Mouse (Mus musculus) retina, embryonic 14.5 days (tissue): Measurements from ENCODE around the gene 2210016L21Rik.

ENCODE experiments used
- DNase-seq: peaks from one replicate; pipeline ENCODE4 v3.0.0-alpha.2; 2015; ENCODE audit warnings: low spot score

2210016L21Rik gene

DNA sequence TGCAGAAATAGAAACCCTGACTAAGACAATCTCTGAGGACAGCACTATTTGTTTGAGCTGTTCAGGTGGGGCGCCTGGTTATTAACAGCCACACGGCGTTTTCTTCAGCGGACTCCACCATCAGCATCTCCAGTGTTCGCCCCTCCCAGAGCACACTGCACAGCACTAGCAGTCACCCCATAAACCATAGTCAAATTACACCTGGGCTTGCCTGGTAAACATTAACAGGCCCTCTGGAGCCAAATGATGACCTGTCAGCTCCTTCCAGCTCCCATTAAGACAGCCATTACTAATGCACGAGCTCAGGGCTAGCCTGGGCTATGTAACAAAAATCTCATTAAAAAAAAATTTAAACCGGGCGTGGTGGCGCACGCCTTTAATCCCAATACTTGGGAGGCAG is 3.1 kb downstream of the 2210016L21Rik start:
- DNase-seq: no peak

DNA sequence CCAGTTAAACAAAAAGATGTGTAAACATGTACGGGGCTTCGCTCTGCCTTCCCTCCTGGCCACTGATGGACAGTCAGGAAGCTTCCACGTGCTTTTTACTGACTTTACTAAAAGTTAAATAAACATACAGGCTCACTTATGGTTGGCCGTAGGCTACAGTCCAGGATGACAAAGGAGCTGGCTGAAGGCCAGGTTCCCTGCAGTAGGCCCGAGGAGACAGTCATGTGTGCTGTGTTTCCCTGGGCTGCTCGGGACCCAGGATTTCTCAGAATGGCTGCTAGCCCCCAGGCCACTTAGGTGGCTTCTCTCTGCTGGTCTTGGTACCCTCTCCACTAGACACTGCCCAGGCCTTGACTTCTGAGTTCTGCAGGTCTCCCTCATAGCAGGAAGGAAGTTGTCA is 6.9 kb downstream of the 2210016L21Rik start:
- no peak for DNase-seq

DNA sequence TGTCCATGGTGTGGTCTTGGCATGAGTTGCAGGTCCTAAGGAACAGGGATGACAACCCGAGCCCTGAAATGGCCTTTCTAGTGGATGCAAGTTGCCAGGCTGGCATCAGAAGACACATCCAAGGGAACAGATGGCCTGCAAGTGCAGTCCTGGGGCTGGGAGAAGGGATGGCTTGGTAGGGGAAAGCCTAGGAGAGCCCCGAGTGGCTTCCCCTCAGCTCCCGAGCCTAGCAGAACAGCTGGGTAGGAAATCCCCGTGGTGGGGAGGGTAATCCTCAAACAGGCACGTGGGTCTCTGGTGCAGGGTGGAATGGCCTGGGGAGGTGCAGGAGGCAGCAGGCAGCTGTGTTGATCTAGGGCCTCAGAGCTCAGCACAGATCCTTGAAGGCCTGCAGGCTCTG is 7.4 kb downstream of the 2210016L21Rik start:
- no peak for DNase-seq

DNA sequence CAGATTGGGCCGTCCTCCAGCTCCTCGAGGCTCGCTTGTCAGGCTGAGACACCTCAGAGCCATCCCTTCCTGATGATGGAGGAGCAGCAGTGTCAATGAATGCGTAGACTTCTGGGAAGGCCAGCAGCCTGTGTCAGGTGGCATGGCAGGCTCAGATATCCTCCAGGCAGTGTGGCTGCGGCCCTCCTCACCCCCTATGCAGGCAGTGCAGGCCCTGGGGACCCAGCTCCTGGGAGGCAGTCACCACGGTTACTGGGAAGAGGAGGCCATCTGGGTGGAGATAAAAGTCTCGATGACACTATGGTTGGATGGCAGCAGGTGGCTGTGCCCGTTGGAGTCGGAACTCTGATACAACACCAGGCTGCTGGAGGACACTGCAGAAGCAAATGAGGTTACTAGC is 7.9 kb downstream of the 2210016L21Rik start:
- DNase-seq: no peak

GRCm38 (mm10) chr5:114950669-114951068 is 8.7 kb downstream of the 2210016L21Rik start:
- no peak for DNase-seq

GRCm38 (mm10) chr5:114951279-114951880 is 9.4 kb downstream of the 2210016L21Rik start:
- DNase-seq: no peak

GRCm38 (mm10) chr5:114953326-114953725 is 11.4 kb downstream of the 2210016L21Rik start:
- DNase-seq: no peak

DNA sequence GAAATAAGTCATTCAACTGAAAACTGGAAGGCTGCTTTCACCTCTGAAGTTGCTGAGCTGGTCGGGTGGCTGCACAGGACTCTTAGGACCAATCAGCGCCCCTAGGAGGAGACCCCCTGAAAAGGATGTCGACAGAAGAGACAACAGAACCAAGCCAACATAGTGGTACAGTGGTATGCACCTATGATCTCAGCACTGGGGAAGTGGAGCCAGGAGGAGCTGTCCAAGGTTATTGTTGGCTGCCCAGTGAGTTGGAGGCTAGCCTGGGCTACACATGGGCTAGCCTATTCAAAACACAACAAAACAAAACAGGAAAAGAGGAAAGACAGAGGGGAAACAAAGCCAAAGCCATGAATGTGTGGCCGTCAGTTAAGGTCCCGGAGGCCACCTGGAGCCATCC is 16.1 kb downstream of the 2210016L21Rik start:
- no peak for DNase-seq

DNA sequence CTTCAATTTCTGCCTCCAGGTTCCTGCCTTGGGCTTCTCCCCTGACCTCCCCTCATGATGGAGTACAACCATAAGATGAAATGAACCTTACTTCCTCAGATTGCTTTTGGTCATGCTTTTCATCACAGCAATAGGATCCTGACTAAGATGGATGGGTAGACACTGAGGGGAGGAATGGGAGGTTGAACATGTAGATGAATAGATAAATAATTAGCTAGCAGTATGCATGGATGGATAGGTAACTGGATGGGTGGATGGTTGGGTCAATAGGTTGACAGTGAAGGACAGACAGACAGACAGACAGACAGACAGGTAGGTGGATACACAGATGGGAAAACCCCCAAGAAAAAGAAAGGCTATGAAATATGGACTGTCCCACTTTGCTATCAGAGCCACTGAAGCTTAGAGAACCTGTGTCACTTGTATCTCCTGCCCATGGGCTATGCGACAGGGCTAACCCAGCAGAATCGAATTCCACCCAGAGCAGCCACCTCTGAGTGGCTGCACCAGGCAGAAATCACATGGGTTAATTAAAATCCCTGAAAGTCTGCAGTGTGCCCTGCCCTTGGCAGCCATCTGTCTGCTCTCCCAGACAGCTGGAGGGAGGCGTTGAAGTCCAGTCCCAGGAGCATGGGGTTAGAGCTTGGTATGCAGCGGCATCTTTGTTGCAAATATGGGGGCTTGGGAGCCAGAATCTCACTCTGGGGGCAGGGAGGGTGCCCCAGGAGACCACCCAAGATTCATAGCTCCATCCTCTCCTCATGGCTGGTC is 19.8 kb downstream of the 2210016L21Rik start:
- no peak for DNase-seq

DNA sequence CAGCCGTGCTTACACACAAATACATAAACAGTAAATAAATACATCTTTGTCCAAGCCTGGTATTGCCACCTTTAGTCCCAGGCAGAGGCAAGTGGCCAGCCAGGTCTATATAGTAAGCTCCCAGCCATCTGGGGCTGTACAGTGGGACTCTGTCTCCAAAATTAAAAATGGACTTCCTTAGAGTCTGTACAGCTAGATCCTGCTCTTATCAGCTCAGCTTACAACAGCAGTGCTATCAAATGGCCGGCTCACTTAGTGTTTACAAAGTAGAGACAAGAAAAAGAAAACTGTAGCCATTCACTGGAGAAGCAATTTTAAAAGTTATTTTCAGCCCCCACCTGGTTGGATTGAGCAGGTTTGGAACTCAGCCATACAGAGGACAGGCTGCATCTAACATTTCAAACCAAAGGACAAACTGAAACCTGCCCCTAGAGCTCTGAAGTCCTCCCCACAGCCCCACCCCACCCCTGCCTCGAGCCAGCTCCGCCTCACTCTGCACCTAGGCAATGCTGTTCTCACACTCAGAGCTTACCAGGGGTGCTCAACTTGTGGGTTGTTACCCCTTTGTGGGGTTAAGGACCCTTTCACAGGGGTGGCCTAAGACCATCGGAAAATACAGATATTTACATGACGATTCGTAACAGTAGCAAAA is 22.5 kb downstream of the 2210016L21Rik start:
- DNase-seq: no peak

DNA sequence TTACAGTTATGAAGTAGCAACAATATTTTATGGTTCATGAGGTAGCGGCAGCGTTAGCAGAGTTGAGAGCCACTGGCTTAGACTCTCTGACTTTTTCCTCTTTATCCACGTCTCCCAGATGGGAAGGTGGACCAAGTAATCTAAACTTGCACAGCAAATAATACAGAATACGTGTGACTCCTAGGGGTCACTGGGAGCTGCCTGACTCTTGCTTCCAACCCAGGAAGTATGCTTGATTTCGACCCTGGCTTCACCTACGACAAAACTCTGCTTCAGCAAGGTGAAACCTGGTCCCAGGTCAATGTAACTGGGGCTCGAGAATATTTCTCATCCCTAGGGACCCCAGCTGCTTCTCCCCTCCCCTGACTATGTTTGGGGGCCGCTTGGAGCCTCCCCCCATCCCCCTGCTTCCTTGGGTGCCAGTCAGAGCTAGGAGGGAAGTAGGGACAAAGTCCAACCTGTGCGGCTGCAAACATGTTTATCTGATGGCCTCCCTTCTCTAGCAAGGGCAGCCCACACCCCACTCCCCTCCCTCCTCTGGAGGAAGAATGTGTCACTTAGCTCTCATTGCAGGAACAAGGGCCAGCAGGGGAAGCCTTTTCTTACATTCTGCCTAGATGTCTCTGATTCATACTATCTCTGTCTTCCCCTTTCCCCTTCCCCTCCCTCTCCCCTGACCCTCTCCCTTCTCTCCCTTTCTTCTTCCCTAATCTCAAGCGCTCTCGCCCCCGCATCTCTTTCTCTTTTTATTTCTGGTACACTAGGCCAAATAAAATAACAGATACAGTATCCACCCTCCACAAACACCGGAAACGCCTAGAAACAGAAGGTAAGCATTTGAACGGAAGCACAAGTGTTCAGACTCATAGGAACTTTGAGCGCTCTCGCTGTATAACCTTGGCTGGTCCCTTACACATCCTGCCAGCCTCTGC is 23.3 kb downstream of the 2210016L21Rik start:
- no peak for DNase-seq

- DNase-seq: no peak
Measured at GRCm38 (mm10) chr5:114967523-114968268, 25.7 kb downstream of the 2210016L21Rik start.

GRCm38 (mm10) chr5:114968651-114969050 is 26.7 kb downstream of the 2210016L21Rik start:
- no peak for DNase-seq

GRCm38 (mm10) chr5:114969064-114969463 is 27.1 kb downstream of the 2210016L21Rik start:
- DNase-seq: no peak

DNA sequence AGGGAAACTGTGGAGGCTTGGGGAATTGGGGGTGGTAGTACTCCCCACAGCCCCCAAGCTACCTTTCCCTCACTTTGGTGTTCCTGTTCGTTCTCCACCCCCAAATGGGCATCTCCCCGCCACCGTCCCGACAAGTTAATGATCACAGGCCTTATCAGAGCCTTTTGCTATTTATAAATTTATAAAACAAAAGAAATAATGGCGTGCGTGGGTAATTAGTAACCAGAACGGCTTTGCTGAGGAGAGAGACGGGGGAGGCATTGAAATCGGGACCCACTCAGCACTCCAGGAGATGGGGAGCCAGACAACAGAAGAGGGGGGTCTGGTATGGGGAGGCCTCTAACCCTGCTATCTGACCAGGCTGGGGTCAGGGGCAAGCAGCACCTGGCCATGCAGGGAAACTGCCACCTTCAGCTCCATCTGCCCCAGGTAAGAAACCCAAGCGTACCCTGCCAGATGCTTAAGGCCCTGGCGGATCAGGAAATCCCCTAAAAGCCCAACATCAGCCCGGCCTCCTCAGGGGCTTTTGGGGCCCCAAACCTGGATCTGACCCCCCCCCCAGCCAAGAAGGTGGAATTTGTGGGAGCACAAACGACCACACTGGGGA is 27.8 kb downstream of the 2210016L21Rik start:
- no peak for DNase-seq

- DNase-seq: no peak
Measured at GRCm38 (mm10) chr5:114970824-114971227, 28.9 kb downstream of the 2210016L21Rik start, which contains the start of gene Hnf1a. Gene Hnf1a, minus strand, starts transcription at chr5:114971094.

DNA sequence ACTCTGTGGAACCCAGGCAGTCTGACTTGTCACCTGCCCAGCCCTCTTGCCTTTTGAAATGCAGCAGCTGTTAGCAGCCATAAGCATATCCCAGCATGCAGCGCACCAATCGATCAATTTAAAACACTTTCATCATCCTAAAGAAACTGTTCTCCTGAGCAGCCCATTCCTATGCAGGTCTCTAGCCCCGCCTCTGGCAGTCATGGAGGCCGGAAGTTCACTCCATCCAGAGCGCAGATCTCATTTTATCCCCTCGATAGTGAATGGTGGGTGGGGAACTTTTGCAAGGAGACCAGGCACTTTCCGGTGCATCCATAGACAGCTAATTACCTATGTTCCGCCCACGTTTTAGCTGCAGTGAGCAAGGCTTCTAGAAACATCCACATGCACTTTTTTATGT is 30.2 kb downstream of the 2210016L21Rik start:
- no peak for DNase-seq

DNA sequence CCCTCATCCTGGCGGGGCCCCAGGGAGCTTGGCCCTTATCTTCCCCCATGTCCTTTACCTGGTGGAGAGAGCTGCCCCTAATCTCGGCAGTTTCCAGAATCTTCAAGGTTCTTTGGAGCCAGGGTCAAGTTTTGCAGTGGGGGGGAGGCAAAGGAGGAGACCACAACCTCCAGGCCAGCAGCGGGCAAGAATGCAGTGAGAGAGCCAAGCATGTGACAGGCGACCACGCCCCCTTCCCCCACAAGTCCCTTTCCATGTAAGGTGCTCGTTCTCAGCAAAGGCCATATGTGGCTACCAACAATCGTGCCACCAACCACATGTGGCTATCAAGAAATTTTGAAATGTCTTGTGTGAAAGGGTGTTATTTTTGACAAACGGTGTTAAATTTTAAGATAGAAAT is 31.2 kb downstream of the 2210016L21Rik start:
- no peak for DNase-seq

DNA sequence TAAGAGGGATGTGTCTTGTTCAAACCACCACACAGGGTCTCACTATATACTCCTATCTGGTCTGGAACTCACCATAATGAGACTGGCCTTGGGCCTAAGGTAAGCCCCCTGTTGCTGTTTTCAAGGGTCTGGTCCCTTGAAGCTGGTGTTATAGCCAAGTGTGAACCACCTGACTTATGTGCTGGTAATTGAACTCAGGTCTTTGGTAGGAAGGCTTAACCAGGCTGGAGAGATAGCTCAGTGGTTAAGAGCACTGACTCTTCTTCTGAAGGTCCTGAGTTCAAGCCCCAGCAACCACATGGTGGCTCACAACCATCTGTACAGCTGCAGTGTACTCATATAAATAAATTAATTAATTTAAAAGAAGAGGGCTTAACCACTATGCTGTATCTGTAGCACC is 35.0 kb downstream of the 2210016L21Rik start:
- DNase-seq: no peak

GRCm38 (mm10) chr5:114978473-114978872 is 36.5 kb downstream of the 2210016L21Rik start:
- no peak for DNase-seq

DNA sequence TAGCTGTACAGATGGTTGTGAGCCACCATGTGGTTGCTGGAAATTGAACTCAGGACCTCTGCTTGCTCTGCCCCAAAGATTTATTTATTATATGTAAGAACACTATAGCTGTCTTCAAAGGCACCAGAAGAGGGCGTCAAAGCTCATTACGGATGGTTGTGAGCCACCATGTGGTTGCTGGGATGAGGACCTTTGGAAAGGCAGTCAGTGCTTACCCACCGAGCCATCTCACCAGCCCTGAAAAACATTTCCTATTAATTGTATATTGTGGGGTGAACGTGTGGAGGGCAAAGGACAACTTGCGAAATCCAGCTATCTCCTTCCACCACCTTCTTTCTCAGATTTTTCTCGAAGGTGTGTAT is 36.9 kb downstream of the 2210016L21Rik start:
- DNase-seq: peak; percentile 72
